Mouse (Mus musculus) cerebellum, postnatal 10 days (tissue): ENCODE measurements at regions not wholly inside any gene's neighbourhood (a gene's known extent, or its start where the extent isn't known, plus 50 kb on each side); places are given as distances from the start of the nearest gene placed in this dataset.
"Not testable (repeated sequence)": the region's sequence is repeated elsewhere in the genome, so short reads cannot be mapped to it uniquely, and the experiment has no call there.

Experiments
- DNase-seq, 2 experiments: peaks; one replicate each; pipeline ENCODE4 v3.0.0; 2021; ENCODE audit warnings: mixed read lengths in 2 of 2

- not testable (repeated sequence) for DNase-seq
Measured at GRCm38 (mm10) chr12:119102106-119102505, 135.9 kb upstream of the Abcb5 start.

- no peak for DNase-seq
Measured at GRCm38 (mm10) chr12:119099736-119100135, 133.5 kb upstream of the Abcb5 start.

- DNase-seq: no peak
Measured at GRCm38 (mm10) chr12:119097814-119098213, 131.6 kb upstream of the Abcb5 start.

GRCm38 (mm10) chr12:119094314-119094713 is 128.1 kb upstream of the Abcb5 start:
- no peak for DNase-seq

GRCm38 (mm10) chr12:119093402-119093801 is 127.2 kb upstream of the Abcb5 start:
- peak; percentile 86 for DNase-seq

- DNase-seq: no peak
Measured at GRCm38 (mm10) chr12:119089292-119089691, 123.1 kb upstream of the Abcb5 start.

- no peak for DNase-seq
Measured at GRCm38 (mm10) chr12:119088666-119089065, 122.4 kb upstream of the Abcb5 start.

GRCm38 (mm10) chr12:119084814-119085213 is 118.6 kb upstream of the Abcb5 start:
- peak; percentile 7 to 9 for DNase-seq

GRCm38 (mm10) chr12:119082781-119083180 is 116.6 kb upstream of the Abcb5 start:
- no peak for DNase-seq

- no peak for DNase-seq
Measured at GRCm38 (mm10) chr12:119075825-119076224, 109.6 kb upstream of the Abcb5 start.

GRCm38 (mm10) chr12:119074742-119075478 is 108.7 kb upstream of the Abcb5 start:
- no peak for DNase-seq

GRCm38 (mm10) chr12:119074147-119074546 is 107.9 kb upstream of the Abcb5 start:
- no peak for DNase-seq

GRCm38 (mm10) chr12:119070963-119071362 is 104.7 kb upstream of the Abcb5 start:
- DNase-seq: no peak

- no peak for DNase-seq
Measured at GRCm38 (mm10) chr12:119070446-119070845, 104.2 kb upstream of the Abcb5 start.

- DNase-seq: no peak
Measured at GRCm38 (mm10) chr12:119069747-119070146, 103.5 kb upstream of the Abcb5 start.

- DNase-seq: no peak
Measured at GRCm38 (mm10) chr12:119068079-119068478, 101.9 kb upstream of the Abcb5 start.

GRCm38 (mm10) chr12:119062931-119063330 is 96.7 kb upstream of the Abcb5 start:
- DNase-seq: no peak

GRCm38 (mm10) chr12:119062490-119062889 is 96.3 kb upstream of the Abcb5 start:
- DNase-seq: no peak

GRCm38 (mm10) chr12:119054560-119054959 is 88.3 kb upstream of the Abcb5 start:
- DNase-seq: peak; percentile 23 to 30

- DNase-seq: no peak
Measured at GRCm38 (mm10) chr12:119051692-119052379, 85.6 kb upstream of the Abcb5 start.

GRCm38 (mm10) chr12:119038306-119038705 is 72.1 kb upstream of the Abcb5 start:
- no peak for DNase-seq

- no peak for DNase-seq
Measured at GRCm38 (mm10) chr12:119034828-119035227, 68.6 kb upstream of the Abcb5 start.

- DNase-seq: no peak
Measured at GRCm38 (mm10) chr12:119028711-119029110, 62.5 kb upstream of the Abcb5 start.

GRCm38 (mm10) chr12:119028161-119028560 is 61.9 kb upstream of the Abcb5 start:
- no peak for DNase-seq
